Mouse (Mus musculus) forebrain, postnatal 0 days (tissue): ENCODE measurements around the gene Krt20. TPM values are rescaled to one million over a fixed set of nuclear protein-coding genes. Genes with fewer than 3 reads are reported as not detected.
A peak's percentile ranks its signal among the peaks of the same experiment; 100 is the strongest.

Source experiments
- ATAC-seq: fragments of 200-750 bp; cut with Nextera tagmentation; 2 replicates; pipeline ENCODE4 v1.8.0; 2017; ENCODE audit warnings: mild to moderate bottlenecking, moderate library complexity
- DNase-seq: peaks from one replicate; pipeline ENCODE4 v3.0.0-alpha.2; 2015
- H3K27ac ChIP-seq: fragments of 300-500 bp; sonication (generic); 2 replicates; pipeline ENCODE4 v1.5.1; 2014; ENCODE audit warnings: low read depth, mild to moderate bottlenecking, antibody characterized with exemption, low read length, moderate library complexity, mixed read lengths
- H3K27me3 ChIP-seq: fragments of 300-500 bp; sonication (generic); 2 replicates; pipeline ENCODE4 v1.6.1; 2014; ENCODE audit warnings: mild to moderate bottlenecking, low read length, mixed read lengths; ENCODE audit not compliant: insufficient read depth
- H3K36me3 ChIP-seq: fragments of 300-500 bp; sonication (generic); 2 replicates; pipeline ENCODE4 v1.6.1; 2014; ENCODE audit warnings: mild to moderate bottlenecking, moderate library complexity; ENCODE audit not compliant: insufficient read depth
- H3K4me1 ChIP-seq: fragments of 300-500 bp; sonication (generic); 2 replicates; pipeline ENCODE4 v1.6.1; 2014; ENCODE audit warnings: antibody characterized with exemption; ENCODE audit not compliant: insufficient read depth
- H3K4me2 ChIP-seq: fragments of 300-500 bp; sonication (generic); 2 replicates; pipeline ENCODE4 v1.6.1; 2014; ENCODE audit warnings: low read depth, mild to moderate bottlenecking, moderate library complexity
- H3K4me3 ChIP-seq: fragments of 300-500 bp; sonication (generic); 2 replicates; pipeline ENCODE4 v1.5.1; 2014; ENCODE audit warnings: low read depth, low read length, mixed read lengths
- H3K9ac ChIP-seq: fragments of 300-500 bp; sonication (generic); 2 replicates; pipeline ENCODE4 v1.6.1; 2014; ENCODE audit warnings: mild to moderate bottlenecking
- H3K9me3 ChIP-seq: fragments of 300-500 bp; sonication (generic); 2 replicates; pipeline ENCODE4 v1.6.1; 2016; ENCODE audit warnings: low read length
- CTCF ChIP-seq: sonication (generic); IDR thresholded peaks from 2 replicates; pipeline ENCODE4 v1.5.1; 2016; ENCODE audit warnings: antibody characterized with exemption, control low read depth, low read depth
- WGBS: fragments of 180-500 bp; shearing (Covaris S2); extraction: QIAGEN DNeasy Blood & Tissue Kit; methylation state at CpG from one replicate; pipeline ENCODE4 v1.1.7; 2014; 5-methylcytosine and 5-hydroxymethylcytosine counted together
- polyA plus RNA-seq: library from polyadenylated mRNA; unstranded; fragments of >200 nt; fragmentation: Nextera tagmentation; extraction: Ambion mirVana; gene quantifications from 2 replicates; pipeline ENCODE4 v1.2.1, GENCODE M21; 2015
- total RNA-seq: library from RNA; depleted of rRNA; stranded (reverse); fragments of >200 nt; gene quantifications from 2 replicates; pipeline ENCODE4 v1.2.3, GENCODE M21; 2014

Krt20 gene
- total and polyA plus RNA-seq, 2 experiments from 2014 or later = 0.10 TPM; not detected in 1

- Histone ChIP-seq H3K27ac (no peak overlapping the region), H3K4me1 (no peaks in the 10 kb centered on the region), H3K4me2 (no peak overlapping the region), H3K9ac (no peak overlapping the region), H3K27me3 (no peaks in the 10 kb centered on the region), H3K36me3 (no peaks in the 10 kb centered on the region), H3K4me3 (no peak overlapping the region), H3K9me3 (no peaks in the 10 kb centered on the region)
- TF ChIP-seq CTCF = no peak
- ATAC-seq = no peak
- DNase-seq = no peak
- 50% methylated on average over 2 of the region's 2 CpGs for WGBS
These were observed 41.3 kb downstream of the Krt20 start for GRCm38 (mm10) chr11:99396661-99397060.

GRCm38 (mm10) chr11:99396034-99396433 lies 41.9 kb downstream of the Krt20 start:
- no peak for DNase-seq

GRCm38 (mm10) chr11:99392492-99392891 lies 45.5 kb downstream of the Krt20 start:
- WGBS = 67% methylated on average over 10 of the region's 10 CpGs

More at GRCm38 (mm10) chr11:99396034-99396433, 41.9 kb downstream of the Krt20 start:
- no peak overlapping the region for H3K4me2 ChIP-seq
- H3K9me3 ChIP-seq = no peaks in the 10 kb centered on the region
- H3K9ac ChIP-seq = no peak overlapping the region
- H3K27me3 ChIP-seq = no peaks in the 10 kb centered on the region
- TF ChIP-seq CTCF = no peak
- no peaks in the 10 kb centered on the region for H3K36me3 ChIP-seq
- no peak overlapping the region for H3K4me3 ChIP-seq
- ATAC-seq = no peak
- no peaks in the 10 kb centered on the region for H3K4me1 ChIP-seq
- H3K27ac ChIP-seq = no peak overlapping the region
- WGBS = 4% methylated on average over 3 of the region's 3 CpGs

GRCm38 (mm10) chr11:99391375-99391774 lies 46.6 kb downstream of the Krt20 start:
- Histone ChIP-seq H3K4me2 (no peak overlapping the region), H3K4me3 (no peak overlapping the region), H3K27me3 (no peaks in the 10 kb centered on the region), H3K9ac (no peak overlapping the region), H3K4me1 (no peaks in the 10 kb centered on the region), H3K27ac (no peak overlapping the region), H3K9me3 (no peaks in the 10 kb centered on the region), H3K36me3 (no peaks in the 10 kb centered on the region)
- no peak for DNase-seq
- 74% methylated on average over 6 of the region's 6 CpGs for WGBS
- no peak for TF ChIP-seq CTCF
- ATAC-seq = peak; percentile 54; the same call in 1 of the 2 replicates

More at GRCm38 (mm10) chr11:99392492-99392891, 45.5 kb downstream of the Krt20 start:
- Histone ChIP-seq H3K4me3 (no peak overlapping the region), H3K9ac (no peak overlapping the region), H3K9me3 (no peaks in the 10 kb centered on the region), H3K27ac (0 out of 2 replicates have a peak overlapping the region, but pooled peaks have one; percentile 29), H3K4me1 (no peaks in the 10 kb centered on the region), H3K36me3 (no peaks in the 10 kb centered on the region), H3K27me3 (no peaks in the 10 kb centered on the region), H3K4me2 (no peak overlapping the region)
- no peak for TF ChIP-seq CTCF
- ATAC-seq (peak; percentile 36; the same call in 1 of the 2 replicates), DNase-seq (peak; percentile 55)

GRCm38 (mm10) chr11:99390866-99391265 lies 47.1 kb downstream of the Krt20 start:
- Histone ChIP-seq H3K4me2 (no peak overlapping the region), H3K27ac (no peak overlapping the region), H3K4me1 (no peaks in the 10 kb centered on the region), H3K36me3 (no peaks in the 10 kb centered on the region), H3K27me3 (no peaks in the 10 kb centered on the region), H3K4me3 (no peak overlapping the region), H3K9ac (no peak overlapping the region), H3K9me3 (no peaks in the 10 kb centered on the region)
- TF ChIP-seq CTCF = no peak
- DNase-seq (no peak), ATAC-seq (no peak)
- 66% methylated on average over 7 of the region's 7 CpGs for WGBS

- no peak within 1 kb of the TSS for H3K4me2 ChIP-seq
- no peaks in the 10 kb centered on the region for H3K36me3 ChIP-seq
- 84% methylated on average over 4 of the region's 4 CpGs for WGBS
- no peaks in the 10 kb centered on the region for H3K27me3 ChIP-seq
- H3K9ac ChIP-seq = no peak within 1 kb of the TSS
- H3K4me1 ChIP-seq = no peaks in the 10 kb centered on the region
- TF ChIP-seq CTCF = no peak
- no peaks in the 10 kb centered on the region for H3K9me3 ChIP-seq
- H3K27ac ChIP-seq = no peak within 1 kb of the TSS
- DNase-seq (no peak), ATAC-seq (no peak)
- no peak within 1 kb of the TSS for H3K4me3 ChIP-seq
These were observed 48.7 kb downstream of the Krt20 start, which contains the start of gene Krt10 for GRCm38 (mm10) chr11:99389264-99389663. TSS of gene Krt10 (minus strand) at chr11:99389364.

- ATAC-seq (no peak), DNase-seq (no peak)
- no peaks in the 10 kb centered on the region for H3K36me3 ChIP-seq
- no peaks in the 10 kb centered on the region for H3K9me3 ChIP-seq
- H3K4me1 ChIP-seq = no peaks in the 10 kb centered on the region
- H3K27ac ChIP-seq = no peak overlapping the region
- no peak overlapping the region for H3K4me3 ChIP-seq
- H3K27me3 ChIP-seq = no peaks in the 10 kb centered on the region
- 93% methylated on average over 18 of the region's 18 CpGs for WGBS
- TF ChIP-seq CTCF = no peak
- no peak overlapping the region for H3K9ac ChIP-seq
- H3K4me2 ChIP-seq = no peak overlapping the region
These were observed 49.3 kb downstream of the Krt20 start for GRCm38 (mm10) chr11:99388661-99389060.
